Mouse (Mus musculus) cerebellum, adult 8-10 months (tissue): Measurements from ENCODE around the gene Pik3cg.
A peak's percentile ranks its signal among the peaks of the same experiment; 100 is the strongest.
"Not testable (repeated sequence)": the region's sequence is repeated elsewhere in the genome, so short reads cannot be mapped to it uniquely, and the experiment has no call there.

Experiments used
- DNase-seq: peaks from one replicate; pipeline ENCODE4 v3.0.0; 2022

Gene Pik3cg

DNA sequence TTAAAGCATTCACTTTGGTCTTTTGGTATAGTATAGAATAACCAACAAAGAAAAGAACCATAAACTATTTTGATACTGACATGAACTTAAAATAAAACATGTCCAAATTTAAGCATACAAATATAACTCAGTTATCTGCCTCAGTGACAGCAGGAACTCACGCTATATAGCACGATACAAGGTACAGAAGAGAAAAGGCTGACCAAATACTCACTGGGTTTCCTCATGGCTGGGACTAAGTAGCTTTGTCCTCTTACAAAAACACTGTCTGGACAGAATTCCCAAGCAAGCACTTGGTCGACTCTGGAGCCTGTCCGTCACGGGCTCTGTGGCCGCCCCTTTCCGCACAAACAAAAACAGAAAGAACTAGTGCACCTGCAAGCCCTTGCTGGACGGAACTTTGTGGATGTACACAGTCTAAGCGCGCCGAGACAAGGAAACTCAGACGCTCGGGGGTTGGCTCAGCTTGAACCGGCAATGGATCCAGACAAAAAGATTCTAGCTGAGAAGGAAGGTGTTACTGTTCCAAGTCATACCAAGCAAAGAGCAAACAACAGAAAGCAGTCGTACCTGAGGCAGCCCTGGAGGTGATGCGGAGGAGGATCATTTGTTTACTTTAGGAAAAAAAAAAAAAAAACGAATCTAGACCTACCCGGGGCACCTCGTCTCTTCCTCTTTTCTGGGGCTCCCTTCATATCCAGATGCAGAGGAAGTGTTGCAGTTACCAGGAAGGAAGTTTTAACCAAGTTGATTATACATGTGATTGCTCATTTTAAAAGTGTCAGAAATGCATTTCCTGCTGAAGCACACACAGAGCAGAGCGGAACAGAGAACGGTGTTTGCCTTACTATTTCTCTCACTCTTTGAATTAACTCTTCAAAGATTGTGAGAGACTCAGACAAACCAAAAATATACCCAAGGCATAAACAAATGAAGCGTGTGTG lies at the start of gene Pik3cg:
Gene Pik3cg, minus strand, starts transcription at position 712 of the 944 bp plus-strand sequence.
- no peak for DNase-seq

DNA sequence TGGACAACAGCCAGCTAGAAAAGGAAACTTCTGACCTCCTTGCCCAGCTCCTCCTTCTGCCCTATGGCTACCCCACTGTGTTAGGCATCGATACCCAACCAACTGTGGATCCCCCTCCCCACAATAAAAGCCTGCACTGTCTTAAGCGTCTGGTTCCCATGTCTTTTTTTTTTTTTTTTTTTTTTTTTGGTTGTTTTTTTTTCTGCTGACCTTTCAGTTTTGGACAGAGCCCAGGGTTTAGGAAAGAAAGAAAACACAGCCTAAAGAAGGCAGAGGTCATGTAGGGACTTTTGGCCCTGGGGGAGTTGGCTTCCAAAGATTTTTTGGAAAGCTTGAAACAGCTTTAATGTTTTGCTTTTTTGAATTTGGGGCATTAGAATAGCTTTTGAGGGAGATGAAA lies 40.0 kb upstream of the Pik3cg start:
- no peak for DNase-seq

DNA sequence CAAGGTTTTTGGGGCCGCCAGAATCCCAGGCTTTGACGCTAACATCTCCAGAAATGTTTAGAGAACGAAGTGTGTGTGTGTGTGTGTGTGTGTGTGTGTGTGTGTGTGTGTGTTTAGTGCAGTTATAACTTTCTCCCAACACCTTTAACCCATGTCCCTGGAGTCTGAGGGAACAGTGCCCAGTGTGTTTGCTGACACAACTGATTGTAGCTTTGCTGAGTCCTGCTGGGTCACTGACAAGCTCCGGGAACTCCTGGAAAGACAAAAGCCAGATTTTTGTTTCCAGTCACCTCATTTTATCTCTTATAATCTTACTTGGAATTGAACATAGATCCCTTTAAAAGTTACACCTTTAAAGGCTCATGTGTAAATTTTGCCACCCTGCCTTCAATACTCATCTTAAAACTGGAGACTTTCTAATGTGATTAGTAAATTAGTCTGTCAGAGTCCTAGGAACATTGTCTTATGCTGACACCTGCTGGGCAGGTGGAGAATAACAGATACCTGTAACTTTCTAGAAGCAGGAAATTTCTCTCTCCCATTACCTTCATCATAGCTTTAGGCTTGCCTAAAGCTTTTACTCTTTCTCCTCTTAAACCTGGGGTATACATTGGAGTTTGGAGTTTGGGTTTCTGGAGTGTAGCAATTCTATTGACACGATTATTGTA lies 37.2 kb upstream of the Pik3cg start:
- DNase-seq = peak; percentile 44

GRCm38 (mm10) chr12:32243586-32243985 lies 35.1 kb upstream of the Pik3cg start:
- DNase-seq = no peak

GRCm38 (mm10) chr12:32239134-32239533 lies 30.7 kb upstream of the Pik3cg start:
- DNase-seq = not testable (repeated sequence)

DNA sequence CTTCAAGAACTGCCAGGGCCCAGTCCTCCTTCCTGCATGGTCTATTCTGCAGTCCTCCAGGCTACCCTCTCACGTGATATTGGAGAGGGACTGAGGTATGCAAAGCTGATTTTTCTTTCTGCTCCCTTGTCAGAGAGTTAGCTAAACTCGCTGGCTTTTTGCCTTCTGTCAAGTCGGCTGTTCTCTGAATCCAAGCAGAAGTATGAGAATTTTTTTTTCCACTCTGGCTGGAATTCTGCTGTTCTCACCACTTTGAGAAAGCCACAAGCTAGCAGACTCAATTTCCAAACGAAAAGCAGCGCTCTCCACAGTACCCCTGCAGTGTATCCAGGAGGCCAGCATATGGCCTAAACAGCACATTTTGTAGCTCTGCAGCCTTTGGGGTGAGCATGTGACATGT lies 30.0 kb upstream of the Pik3cg start:
- no peak for DNase-seq

GRCm38 (mm10) chr12:32237839-32238238 lies 29.4 kb upstream of the Pik3cg start:
- DNase-seq = no peak

GRCm38 (mm10) chr12:32237139-32237538 lies 28.7 kb upstream of the Pik3cg start:
- DNase-seq = no peak

DNA sequence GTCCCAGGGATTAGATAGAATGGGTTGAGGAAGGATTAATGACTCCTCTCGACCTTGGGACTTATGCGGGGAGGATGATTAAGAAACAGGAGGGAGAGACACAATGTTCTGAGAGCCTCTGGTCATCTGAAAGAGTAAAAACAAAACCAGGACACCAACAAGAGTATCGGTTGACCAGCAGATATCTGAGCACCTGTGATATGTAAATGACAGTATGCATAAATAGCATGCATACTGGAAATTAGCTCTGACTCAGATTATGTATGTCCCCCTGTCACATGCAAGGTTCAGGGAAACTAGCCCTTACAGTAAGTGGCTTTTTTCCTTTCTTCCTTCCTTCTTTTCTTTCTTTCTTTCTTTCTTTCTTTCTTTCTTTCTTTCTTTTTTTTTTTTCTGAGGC lies 28.0 kb upstream of the Pik3cg start:
- no peak for DNase-seq

- no peak for DNase-seq
Observed at GRCm38 (mm10) chr12:32233871-32234270, 25.4 kb upstream of the Pik3cg start.

GRCm38 (mm10) chr12:32231398-32231797 lies 22.9 kb upstream of the Pik3cg start:
- DNase-seq = no peak

GRCm38 (mm10) chr12:32223629-32224028 lies 15.2 kb upstream of the Pik3cg start:
- DNase-seq = no peak

- DNase-seq = no peak
Observed at GRCm38 (mm10) chr12:32222758-32223385, 14.4 kb upstream of the Pik3cg start.

DNA sequence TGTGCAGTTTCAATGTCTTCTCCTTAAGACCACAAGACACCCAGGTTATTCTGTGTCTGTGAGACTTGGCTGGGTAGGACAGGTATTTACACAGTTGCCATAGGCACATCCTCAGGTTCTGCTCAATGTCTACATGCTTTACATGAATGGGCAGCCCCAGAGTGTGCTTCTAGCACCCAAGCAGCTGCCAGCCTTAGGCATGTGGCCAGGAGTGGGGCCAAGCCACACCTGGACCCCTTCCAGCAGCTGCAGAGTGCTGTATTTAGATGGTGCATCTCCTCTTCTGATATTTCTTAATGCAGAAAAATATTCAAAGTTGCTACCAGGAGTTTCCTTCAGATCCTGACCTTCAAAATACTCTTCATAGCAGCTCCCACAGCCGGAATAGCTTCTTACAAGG lies 11.9 kb upstream of the Pik3cg start:
- DNase-seq = no peak

GRCm38 (mm10) chr12:32215143-32215542 lies 6.7 kb upstream of the Pik3cg start:
- DNase-seq = no peak

DNA sequence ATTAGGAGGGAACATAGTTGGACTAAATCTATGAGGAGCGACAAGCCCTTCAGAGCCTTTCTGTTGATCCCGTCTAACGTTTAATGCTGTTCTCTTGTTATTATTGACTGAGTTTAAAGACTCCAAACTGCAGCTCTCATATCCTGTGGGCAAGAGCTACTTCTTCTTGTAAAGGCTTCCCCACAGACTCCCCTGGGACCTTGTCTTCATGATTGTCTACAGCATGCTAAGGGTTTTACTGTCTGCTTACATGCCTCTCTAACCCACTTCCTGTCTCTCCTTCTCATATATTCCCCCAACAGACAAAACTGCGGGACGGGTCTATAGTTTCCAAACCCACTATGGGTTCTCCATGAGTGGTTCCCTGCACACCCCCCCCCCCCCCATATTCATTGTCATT lies 4.2 kb upstream of the Pik3cg start:
- no peak for DNase-seq

DNA sequence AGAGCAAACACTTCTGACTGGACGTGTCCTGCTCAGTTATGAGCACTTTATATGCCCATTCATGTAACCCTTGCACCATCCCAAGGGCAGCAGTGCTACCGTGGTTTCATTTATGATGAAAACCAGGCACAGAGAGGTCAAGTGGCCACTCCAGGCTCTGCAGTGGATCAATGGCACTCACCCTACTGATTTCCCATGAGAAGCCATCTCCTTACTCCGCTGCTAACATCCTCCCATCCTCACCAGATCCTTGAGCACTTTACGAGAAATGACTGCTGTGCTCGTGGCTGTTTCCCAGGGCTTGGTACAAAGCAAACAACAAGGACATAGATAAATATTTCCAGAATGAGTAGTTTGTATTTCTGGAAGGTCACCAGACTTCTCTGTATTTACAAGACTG lies 3.7 kb upstream of the Pik3cg start:
- no peak for DNase-seq

DNA sequence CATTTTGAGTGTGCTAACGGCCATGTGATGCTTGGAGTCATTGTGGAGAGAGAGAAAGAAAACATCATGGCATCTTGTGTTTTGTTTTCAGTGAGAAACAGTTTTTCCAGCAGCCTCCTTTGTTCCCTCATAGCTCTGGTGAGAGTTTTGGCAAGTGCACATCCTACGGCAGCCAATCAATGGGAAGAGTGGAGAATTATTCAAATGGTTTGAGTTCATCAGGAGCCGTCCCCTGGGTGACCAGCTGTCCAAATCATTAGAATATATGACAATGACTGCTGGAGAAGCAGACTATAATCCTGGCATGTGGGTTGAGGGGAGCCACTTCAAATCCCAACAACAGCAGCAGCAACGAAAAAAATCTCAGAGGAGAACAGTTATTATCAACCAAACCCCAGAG lies 2.8 kb upstream of the Pik3cg start:
- no peak for DNase-seq

DNA sequence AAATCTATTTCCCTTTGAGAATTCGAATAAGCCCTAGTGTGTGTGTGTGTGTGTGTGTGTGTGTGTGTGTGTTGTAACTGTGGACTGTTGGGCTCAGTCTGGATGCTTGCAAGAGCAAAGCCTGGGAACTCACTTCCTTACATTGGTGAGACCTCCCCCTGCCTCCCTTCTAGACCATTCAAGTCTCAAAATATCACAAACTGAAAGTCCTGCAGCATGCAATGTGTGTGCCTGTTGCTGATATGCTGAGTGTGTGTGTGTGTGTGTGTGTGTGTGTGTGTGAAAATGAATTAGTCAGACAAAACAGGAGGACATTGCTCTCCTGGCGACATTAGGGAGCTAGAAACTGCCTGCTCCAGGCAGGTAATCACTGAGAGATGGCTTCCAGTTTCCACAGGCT lies 492 bp upstream of the Pik3cg start:
- no peak for DNase-seq

GRCm38 (mm10) chr12:32207141-32207540 lies 1.3 kb downstream of the Pik3cg start:
- DNase-seq = no peak

DNA sequence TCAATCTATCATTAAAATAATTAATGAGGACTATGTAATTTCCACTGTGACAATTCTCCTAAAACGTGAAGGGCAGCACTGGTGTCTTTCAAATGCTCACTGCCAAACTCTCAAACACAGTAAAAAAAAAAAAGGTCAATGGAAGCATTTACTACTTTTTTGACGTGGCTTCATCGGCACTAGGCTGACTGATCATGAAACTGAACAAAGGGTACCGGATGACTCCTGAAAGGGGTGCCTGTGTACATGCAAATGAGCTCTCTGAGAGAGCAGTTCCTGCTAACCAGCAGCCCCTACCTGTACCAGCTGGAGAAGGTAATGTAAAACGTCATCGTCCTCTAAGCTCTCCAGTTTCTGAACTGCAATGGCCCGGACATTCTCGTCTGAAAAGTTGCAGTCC lies 4.8 kb downstream of the Pik3cg start:
- DNase-seq = no peak

DNA sequence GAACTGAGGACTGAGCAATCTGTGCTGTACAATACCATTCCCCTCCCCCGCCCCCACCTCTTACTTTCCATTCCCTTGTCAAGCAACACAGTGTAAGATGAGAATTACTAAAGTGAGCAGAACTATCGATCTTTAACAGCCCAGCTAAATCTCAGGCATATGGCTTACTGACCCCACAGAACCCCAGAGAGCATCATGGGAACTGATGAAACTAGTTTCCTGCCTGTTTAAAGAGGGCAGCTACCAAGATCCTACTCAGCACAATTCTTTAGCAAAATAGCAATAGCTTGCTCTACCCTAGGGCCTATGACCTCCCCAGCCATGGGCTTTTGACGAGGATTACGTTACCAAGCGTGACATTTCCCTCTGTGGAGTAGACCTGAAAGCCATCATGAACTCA lies 5.9 kb downstream of the Pik3cg start:
- no peak for DNase-seq

DNA sequence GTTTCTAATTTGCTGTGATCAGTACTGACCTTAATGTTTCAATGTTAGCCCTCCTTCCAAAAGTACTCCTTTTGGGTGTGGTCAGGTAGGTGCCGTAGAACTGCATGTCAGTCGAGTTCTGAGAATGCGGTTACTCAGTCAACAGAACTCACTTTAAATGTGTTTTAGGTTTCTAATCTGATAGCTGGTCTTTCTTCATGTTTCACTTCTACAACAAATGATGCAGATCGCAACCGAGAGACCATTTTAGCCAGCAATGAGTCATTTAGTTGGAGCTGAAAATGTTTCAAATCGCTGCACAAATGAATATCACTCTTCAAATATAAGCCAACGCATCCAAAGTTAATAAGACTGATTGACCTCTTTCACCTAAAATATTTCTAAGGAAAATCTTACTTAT lies 6.5 kb downstream of the Pik3cg start:
- DNase-seq = no peak

- no peak for DNase-seq
Observed at GRCm38 (mm10) chr12:32201070-32201585, 7.3 kb downstream of the Pik3cg start.
